Mouse (Mus musculus) spleen, postnatal 14 days (tissue): ENCODE data around the gene Pacrg.

Experiments
- DNase-seq, 2 experiments: peaks; one replicate each; pipeline ENCODE4 v3.0.0; 2021 to 2022; ENCODE audit warnings: low spot score in 2 of 2

Pacrg gene

GRCm38 (mm10) chr17:10454406-10454805, 385.7 kb downstream of the Pacrg start:
- no peak for DNase-seq

DNA sequence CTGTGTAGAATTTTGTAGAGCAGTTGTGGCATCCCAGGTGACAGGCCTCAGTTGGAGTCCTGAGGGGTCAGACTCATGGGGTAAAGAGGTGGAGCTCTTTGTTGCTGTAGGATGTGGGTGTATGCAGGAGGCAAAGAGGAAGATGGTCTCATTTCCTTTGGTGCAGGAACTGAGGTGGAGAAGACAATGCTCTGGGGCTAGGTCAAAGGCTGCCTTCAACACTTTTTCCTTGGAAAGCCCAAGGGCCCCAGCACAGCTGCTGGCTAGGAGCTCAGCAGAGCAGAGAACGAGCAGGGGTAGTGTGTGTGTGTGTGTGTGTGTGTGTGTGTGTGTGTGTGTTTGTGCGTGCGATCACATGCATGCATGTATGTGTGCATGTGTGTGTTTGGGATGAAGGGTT, 387.3 kb downstream of the Pacrg start:
- no peak for DNase-seq

GRCm38 (mm10) chr17:10451306-10452077, 388.6 kb downstream of the Pacrg start:
- DNase-seq = no peak

GRCm38 (mm10) chr17:10449800-10450299, 390.3 kb downstream of the Pacrg start:
- no peak for DNase-seq

DNA sequence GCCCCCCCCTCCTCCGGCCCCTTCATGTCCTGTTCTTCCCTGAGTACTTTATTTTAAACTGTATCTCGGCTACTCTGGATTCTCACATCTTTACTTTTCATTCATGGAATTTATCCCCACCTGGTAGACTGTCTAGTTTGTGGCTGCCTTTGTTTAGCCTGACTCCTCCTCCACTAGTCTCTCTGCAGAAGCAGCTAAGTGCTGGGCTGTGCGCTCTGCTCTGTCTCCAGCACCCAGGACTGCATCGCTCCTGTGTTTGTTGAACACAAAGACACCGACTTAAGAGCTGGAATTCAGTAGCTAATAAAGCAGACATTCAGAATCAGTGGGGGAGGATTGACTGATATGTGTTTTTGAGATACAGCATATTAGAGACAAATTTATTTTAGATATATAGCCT, 391.7 kb downstream of the Pacrg start:
- DNase-seq = no peak

DNA sequence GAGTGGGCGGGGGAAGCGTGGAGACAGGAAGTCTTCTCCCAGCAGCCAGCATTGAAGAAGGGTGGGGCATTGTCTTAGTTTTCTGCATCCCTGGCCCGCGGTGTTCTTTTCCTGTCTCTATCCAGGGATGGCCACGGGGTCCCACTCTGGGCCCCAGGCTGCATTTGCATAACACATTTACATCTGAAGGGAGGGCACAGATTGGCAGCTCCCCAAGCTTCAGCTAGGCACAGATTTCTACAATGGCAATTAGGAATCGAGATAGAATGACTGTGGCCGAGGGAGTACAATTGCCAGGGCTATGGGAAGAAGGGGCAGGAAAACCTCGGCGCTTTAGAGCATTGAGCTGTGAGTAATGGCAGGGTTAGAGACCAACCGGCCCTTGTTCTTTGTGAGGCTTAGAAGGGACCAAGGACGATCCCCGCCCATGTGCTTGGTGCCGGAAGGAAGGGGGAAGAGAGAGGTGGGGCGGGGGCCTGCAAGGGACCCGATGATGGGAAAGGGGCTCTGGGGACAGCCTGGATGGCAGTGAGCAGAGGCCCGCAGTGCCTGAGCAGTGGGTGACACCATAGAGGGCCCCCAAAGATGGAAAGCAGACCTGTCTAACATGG, 398.5 kb downstream of the Pacrg start:
- no peak for DNase-seq

DNA sequence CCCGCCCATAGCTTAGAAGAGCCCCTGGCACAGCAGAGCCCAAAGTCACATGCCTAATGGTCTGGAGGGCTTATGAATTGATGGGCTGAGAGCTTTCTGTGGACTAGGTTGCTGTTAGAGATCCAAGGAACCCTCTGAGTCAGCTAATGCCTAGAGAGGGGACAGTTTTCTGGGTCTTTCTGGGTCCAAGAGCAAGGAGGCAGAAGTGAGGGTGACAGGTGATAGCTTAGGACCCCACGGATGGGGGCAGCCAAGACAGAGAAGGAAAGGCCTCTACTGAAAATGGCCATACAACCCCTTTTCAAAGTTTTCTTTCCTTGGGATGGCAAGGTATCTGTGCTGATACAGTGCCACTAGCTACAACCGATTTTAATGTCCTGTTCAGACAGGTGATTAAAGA, 399.1 kb downstream of the Pacrg start:
- no peak for DNase-seq

DNA sequence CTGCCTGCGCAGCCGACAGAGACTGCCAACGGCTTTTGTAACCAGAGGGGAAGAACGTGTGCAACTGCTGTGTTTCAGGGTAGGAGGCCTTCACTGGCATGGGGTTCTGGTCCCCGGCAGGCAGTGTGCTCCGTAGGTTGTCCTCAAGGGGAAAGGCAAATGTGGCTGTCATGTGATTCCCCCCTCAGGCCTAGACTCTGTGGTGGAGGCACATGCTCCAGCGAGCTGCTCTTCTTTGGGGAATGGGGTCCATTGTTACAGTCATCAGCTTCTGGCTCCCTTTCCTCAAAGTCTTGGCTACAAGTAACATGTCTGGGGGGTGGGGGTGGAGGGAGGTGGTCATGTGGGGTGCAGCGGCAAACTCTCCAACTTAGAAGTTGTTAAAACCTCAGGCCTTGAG, 400.3 kb downstream of the Pacrg start:
- no peak for DNase-seq

DNA sequence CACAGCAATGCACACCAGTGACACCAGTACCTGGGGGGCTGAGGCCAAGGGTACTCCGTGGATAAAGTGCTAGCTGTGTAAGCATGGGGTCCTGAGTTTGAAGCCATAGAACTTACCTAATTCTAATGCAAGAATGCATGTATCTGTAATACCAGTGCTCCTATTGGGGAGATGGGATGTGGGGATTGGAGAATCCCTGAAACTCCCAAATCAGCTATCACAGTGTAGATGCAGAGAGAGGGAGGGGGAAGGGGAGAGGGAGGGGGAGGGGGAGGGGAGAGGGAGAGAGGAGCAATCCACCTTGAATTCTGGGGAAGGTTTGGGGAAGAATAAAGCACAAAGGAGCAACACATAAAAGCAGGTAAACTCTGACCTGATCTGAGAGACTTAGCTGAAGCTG, 405.2 kb downstream of the Pacrg start:
- DNase-seq = no peak

DNA sequence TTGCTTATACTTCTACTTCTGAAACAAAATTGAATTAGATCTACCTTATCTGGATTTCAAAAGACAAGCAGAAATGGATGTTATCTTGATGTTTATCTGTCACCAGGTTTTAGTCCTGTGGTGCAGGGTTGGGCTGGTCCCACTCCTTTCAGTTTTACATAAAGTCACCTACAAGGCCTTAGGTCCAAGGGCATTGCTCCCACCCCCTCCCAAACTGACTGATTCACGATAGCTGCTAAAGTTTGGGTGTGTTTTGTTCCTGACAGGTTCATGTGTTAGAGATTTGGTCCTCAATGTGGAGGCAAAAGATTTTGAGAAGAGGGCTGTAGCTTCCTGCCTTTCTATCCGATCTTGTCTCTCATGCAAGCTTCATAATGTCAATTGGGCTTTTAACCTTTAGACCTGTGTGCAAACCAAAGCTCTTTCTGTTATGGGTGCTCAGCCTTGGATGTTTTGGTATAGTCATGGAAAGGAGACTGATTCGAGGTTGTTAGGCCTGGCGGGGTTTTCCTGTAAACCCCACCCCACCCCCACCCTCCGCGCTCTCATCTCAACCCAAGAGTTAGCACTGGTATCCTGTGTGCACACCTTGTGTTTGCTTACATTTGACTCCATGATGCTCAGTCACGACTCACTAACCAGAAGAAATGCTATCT, 407.5 kb downstream of the Pacrg start:
- no peak for DNase-seq

DNA sequence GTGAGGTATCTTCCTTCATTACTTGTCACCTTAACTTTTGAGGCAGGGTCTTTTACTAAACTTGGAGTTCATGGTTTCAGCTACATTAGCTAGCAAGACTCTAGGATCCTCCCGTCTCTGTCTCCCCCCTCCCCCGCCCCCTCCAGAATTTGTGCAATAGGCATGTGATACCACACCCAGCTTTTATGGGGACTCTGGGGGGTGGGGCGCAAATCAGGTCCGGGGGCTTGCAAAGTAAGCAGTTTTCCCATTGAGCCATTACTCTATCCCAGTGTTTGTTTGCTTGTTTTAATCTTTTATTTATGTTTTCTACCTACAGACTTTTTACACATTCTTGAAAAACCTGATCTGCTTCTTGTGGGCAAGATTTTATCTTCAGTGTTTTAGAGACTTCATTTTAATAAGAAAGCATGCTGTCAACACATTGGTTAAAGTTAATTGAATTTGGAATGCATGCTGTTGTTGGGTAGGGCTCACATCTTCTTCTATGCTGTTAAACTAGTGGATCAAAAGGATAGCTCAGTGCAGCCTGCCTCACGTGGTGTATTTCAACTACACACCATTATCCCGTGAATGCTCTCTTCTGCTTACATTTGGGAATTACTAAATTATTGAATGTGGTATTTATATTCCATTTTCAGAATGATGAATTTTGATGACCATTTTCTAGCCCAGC, 408.1 kb downstream of the Pacrg start:
- no peak for DNase-seq

GRCm38 (mm10) chr17:10430831-10431230, 409.3 kb downstream of the Pacrg start:
- no peak for DNase-seq

DNA sequence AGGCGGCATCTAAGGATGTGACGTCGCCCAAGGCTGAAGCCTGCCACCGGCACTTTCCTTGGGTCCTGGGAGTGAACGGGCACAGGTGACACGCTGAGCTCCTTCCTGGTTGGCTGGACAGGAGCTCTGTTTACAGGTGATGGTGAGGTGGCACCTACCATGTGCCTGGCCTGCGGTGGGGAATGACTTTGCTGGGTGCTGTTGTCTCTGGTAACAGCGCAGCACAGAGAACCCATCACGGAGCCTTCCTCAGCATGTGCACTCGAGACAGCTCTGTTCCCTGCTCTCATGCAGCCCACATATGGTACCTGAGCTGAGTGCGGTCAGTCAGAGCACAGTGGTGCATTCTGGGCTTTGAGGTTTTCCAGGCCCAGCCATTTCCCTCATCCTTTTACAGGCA, 410.7 kb downstream of the Pacrg start:
- no peak for DNase-seq

GRCm38 (mm10) chr17:10425311-10425710, 414.8 kb downstream of the Pacrg start:
- DNase-seq = no peak

- no peak for DNase-seq
These were observed 422.4 kb downstream of the Pacrg start for GRCm38 (mm10) chr17:10417558-10418253.

DNA sequence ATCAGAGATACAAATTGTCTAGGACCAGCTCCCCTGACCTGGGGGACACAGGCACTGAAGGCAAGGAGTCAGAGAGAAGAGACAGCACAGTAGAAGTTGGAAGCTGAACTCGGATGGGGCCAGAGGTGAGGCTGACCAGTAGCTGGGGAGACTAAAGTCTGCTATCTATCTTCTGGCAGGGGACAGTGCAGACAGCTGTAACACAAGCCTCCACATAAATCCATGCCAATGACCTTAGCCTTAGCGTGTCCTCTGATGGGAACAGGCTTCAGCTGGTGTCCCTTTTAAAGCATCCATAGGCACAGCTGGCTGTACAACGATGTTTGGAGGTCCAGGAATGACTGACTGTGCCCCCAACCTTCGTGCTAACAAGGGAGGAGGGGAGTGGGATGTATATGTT, 423.1 kb downstream of the Pacrg start:
- DNase-seq = no peak

GRCm38 (mm10) chr17:10416101-10416500, 424.0 kb downstream of the Pacrg start:
- DNase-seq = no peak

- DNase-seq = no peak
These were observed 425.7 kb downstream of the Pacrg start for GRCm38 (mm10) chr17:10414383-10414782.

DNA sequence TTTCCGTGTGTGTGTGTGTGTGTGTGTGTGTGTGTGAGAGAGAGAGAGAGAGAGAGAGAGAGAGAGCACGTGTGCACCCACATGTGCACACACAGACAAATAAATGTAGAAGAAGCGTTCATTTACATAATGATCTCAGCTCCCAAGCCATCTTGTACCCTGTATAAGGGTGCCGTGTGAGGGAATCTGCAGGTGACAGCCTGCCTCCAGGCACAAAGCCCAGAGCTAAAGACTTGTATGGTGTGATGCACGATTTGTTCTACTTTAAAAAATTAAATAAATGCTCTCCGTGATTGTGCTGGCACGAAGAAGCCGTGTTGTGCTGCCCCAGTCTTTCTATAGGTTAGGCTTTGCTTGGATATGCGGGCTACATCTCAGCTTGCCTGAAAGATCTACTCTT, 426.2 kb downstream of the Pacrg start:
- no peak for DNase-seq

- no peak for DNase-seq
These were observed 429.3 kb downstream of the Pacrg start for GRCm38 (mm10) chr17:10410597-10411476.

DNA sequence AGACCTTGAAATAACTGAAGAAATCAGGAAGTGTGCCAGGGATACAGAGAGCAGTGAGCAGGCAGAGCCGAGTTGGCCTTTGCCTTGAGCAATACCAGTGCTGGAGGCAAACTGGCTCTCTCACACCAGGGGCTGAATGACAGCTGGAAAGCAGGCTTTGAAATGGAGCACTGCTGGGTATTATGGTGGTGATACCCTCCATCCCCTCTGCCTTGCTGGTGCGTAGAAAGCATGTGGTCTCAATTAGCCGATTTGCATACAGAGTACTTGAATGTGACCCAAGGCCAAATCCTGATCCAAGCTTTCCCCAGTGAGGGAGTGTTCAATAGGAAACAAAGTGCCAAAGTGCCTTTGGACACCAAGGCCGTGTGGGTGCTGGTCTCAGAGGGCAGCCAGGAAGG, 431.4 kb downstream of the Pacrg start:
- DNase-seq = no peak
